Mouse (Mus musculus): ENCODE data around the gene 4930415O20Rik.

DNA sequence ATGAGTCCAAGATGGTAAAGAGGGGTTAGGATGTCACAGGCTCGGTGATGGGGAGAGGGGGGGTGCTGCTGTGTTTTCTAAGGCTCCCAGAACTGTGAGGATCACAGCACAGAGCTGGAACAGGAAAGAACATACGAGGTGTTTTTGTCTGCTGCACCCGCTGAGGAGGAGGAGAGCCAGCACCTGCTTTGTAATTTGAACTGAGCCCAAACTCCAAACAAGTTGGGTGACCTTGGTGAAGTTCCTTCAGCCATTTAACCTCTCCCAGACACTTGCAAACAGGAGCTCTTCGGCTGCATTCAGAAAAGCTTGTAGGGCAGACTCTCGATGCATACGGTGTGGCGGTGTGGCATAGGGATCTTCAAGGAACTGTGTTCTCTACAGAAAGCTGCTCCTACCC lies 14.6 kb downstream of the 4930415O20Rik start:
- TF ChIP-seq CTCF (IDR thresholded peaks at IDR 0.05; ENCODE audit: control insufficient read depth, insufficient read depth, insufficient replicate concordance, low read depth, low read length) (no peak), POLR2A (IDR thresholded peaks at IDR 0.05; ENCODE audit: control insufficient read depth, low read depth, low read length) (no peak)
